Mouse (Mus musculus) embryo, embryonic 10.5 days (tissue): ENCODE data around the gene Kat7.

ENCODE experiments used
- DNase-seq: peaks from one replicate; pipeline ENCODE4 v3.0.0-alpha.2; 2015; ENCODE audit warnings: low spot score

Kat7 gene

GRCm38 (mm10) chr11:95333209-95333608 lies 23.2 kb upstream of the Kat7 start:
- DNase-seq = no peak

GRCm38 (mm10) chr11:95330662-95331061 lies 20.6 kb upstream of the Kat7 start:
- no peak for DNase-seq

- no peak for DNase-seq
These were observed 18.6 kb upstream of the Kat7 start for GRCm38 (mm10) chr11:95328629-95329028.

- DNase-seq = no peak
These were observed 16.2 kb upstream of the Kat7 start for GRCm38 (mm10) chr11:95326243-95326642.

GRCm38 (mm10) chr11:95325832-95326231 lies 15.8 kb upstream of the Kat7 start:
- DNase-seq = no peak

GRCm38 (mm10) chr11:95324181-95324580 lies 14.1 kb upstream of the Kat7 start:
- peak; percentile 62 for DNase-seq

GRCm38 (mm10) chr11:95320010-95320409 lies 10.0 kb upstream of the Kat7 start:
- DNase-seq = no peak

- DNase-seq = no peak
These were observed 9.5 kb upstream of the Kat7 start for GRCm38 (mm10) chr11:95319506-95319905.

GRCm38 (mm10) chr11:95318116-95318515 lies 8.1 kb upstream of the Kat7 start:
- no peak for DNase-seq

- no peak for DNase-seq
These were observed 5.3 kb upstream of the Kat7 start for GRCm38 (mm10) chr11:95315215-95315955.

- peak; percentile 4 for DNase-seq
These were observed 1.4 kb upstream of the Kat7 start for GRCm38 (mm10) chr11:95311425-95311807.

- peak; percentile 7 for DNase-seq
These were observed 790 bp upstream of the Kat7 start for GRCm38 (mm10) chr11:95310648-95311424.

- peak; percentile 99 for DNase-seq
These were observed 488 bp downstream of the Kat7 start for GRCm38 (mm10) chr11:95309510-95310006.

GRCm38 (mm10) chr11:95307526-95307925 lies 2.5 kb downstream of the Kat7 start:
- DNase-seq = no peak

GRCm38 (mm10) chr11:95305600-95305999 lies 4.4 kb downstream of the Kat7 start:
- no peak for DNase-seq

GRCm38 (mm10) chr11:95301772-95302171 lies 8.3 kb downstream of the Kat7 start:
- DNase-seq = no peak

GRCm38 (mm10) chr11:95299886-95300285 lies 10.2 kb downstream of the Kat7 start:
- DNase-seq = no peak

GRCm38 (mm10) chr11:95298146-95298545 lies 11.9 kb downstream of the Kat7 start:
- peak; percentile 69 for DNase-seq

GRCm38 (mm10) chr11:95295736-95296135 lies 14.3 kb downstream of the Kat7 start:
- no peak for DNase-seq

- DNase-seq = no peak
These were observed 16.9 kb downstream of the Kat7 start for GRCm38 (mm10) chr11:95293017-95293624.

- DNase-seq = no peak
These were observed 18.0 kb downstream of the Kat7 start for GRCm38 (mm10) chr11:95291998-95292397.

- DNase-seq = no peak
These were observed 27.7 kb downstream of the Kat7 start for GRCm38 (mm10) chr11:95282331-95282730.
